Mouse (Mus musculus): ENCODE measurements around the gene Ccdc93.

- TF ChIP-seq POLR2A (IDR thresholded peaks at IDR 0.05; ENCODE audit: low read depth, low read length) (no peak), CTCF (conservative IDR thresholded peaks at IDR 0.05; ENCODE audit: insufficient read depth, insufficient read length, low read depth, low read length) (no peak)
Observed at GRCm38 (mm10) chr1:121460077-121460476, 29.2 kb downstream of the Ccdc93 start.

All from kidney, adult 2 months (tissue).